Mouse (Mus musculus): ENCODE data around the gene Nbeal2.

- no peak for TF ChIP-seq POLR2A (IDR thresholded peaks at IDR 0.05; ENCODE audit: low read depth, low read length)
- no peak for TF ChIP-seq CTCF (IDR thresholded peaks at IDR 0.05; ENCODE audit: borderline replicate concordance, insufficient read depth, low read length)
Observed at GRCm38 (mm10) chr9:110651931-110652722, 1.8 kb downstream of the Nbeal2 start.

Measured in embryonic fibroblast, embryonic 13.5 days (primary cell).